Mouse (Mus musculus): Measurements from ENCODE around the gene Olfr11.

GRCm38 (mm10) chr13:21642418-21642817, at the start of gene Olfr11:
- TF ChIP-seq CTCF (IDR thresholded peaks at IDR 0.05; ENCODE audit: borderline replicate concordance, extremely low read depth, insufficient read depth, insufficient read length) (no peak), POLR2A (IDR thresholded peaks at IDR 0.05; ENCODE audit: borderline replicate concordance, extremely low read depth, insufficient read depth, insufficient read length, poor library complexity, severe bottlenecking) (no peak)

Measured in brain, embryonic 14.5 days (tissue).